Mouse (Mus musculus) neural tube, embryonic 12.5 days (tissue): ENCODE measurements around the gene Glcci1. TPM values are rescaled to one million over a fixed set of nuclear protein-coding genes. Genes with fewer than 3 reads are reported as not detected.

Source experiments
- ATAC-seq: fragments of 200-750 bp; cut with Nextera tagmentation; 2 replicates; pipeline ENCODE4 v1.8.0; 2017; ENCODE audit warnings: low read depth, mild to moderate bottlenecking, moderate TSS enrichment, moderate library complexity; ENCODE audit not compliant: low FRiP score
- H3K27ac ChIP-seq: fragments of 300-500 bp; sonication (generic); 2 replicates; pipeline ENCODE4 v1.5.1; 2016
- H3K27me3 ChIP-seq: fragments of 300-500 bp; sonication (generic); replicated peaks from 2 replicates; pipeline ENCODE4 v1.6.1; 2016; ENCODE audit warnings: mild to moderate bottlenecking
- H3K36me3 ChIP-seq: fragments of 300-500 bp; sonication (generic); 2 replicates; pipeline ENCODE4 v1.6.1; 2016; ENCODE audit warnings: mild to moderate bottlenecking
- H3K4me1 ChIP-seq: fragments of 300-500 bp; sonication (generic); 2 replicates; pipeline ENCODE4 v1.6.1; 2016
- H3K4me2 ChIP-seq: fragments of 300-500 bp; sonication (generic); replicated peaks from 2 replicates; pipeline ENCODE4 v1.6.1; 2016; ENCODE audit warnings: mild to moderate bottlenecking
- H3K4me3 ChIP-seq: fragments of 300-500 bp; sonication (generic); 2 replicates; pipeline ENCODE4 v1.5.1; 2016
- H3K9ac ChIP-seq: fragments of 300-500 bp; sonication (generic); 2 replicates; pipeline ENCODE4 v1.6.1; 2016; ENCODE audit warnings: mild to moderate bottlenecking
- H3K9me3 ChIP-seq: fragments of 300-500 bp; sonication (generic); 2 replicates; pipeline ENCODE4 v1.6.1; 2016; ENCODE audit warnings: mild to moderate bottlenecking
- WGBS: fragments of 180-500 bp; shearing (Covaris S2); methylation state at CpG from one replicate; pipeline ENCODE4 v1.1.7; 2016; 5-methylcytosine and 5-hydroxymethylcytosine counted together
- polyA plus RNA-seq: library from polyadenylated mRNA; unstranded; fragments of >200 nt; fragmentation: Nextera tagmentation; extraction: Ambion mirVana; gene quantifications from 2 replicates; pipeline ENCODE4 v1.2.1, GENCODE M21; 2016

Glcci1 gene
- polyA plus RNA-seq, 1 experiment from 2014 or later: 28.1 TPM

DNA sequence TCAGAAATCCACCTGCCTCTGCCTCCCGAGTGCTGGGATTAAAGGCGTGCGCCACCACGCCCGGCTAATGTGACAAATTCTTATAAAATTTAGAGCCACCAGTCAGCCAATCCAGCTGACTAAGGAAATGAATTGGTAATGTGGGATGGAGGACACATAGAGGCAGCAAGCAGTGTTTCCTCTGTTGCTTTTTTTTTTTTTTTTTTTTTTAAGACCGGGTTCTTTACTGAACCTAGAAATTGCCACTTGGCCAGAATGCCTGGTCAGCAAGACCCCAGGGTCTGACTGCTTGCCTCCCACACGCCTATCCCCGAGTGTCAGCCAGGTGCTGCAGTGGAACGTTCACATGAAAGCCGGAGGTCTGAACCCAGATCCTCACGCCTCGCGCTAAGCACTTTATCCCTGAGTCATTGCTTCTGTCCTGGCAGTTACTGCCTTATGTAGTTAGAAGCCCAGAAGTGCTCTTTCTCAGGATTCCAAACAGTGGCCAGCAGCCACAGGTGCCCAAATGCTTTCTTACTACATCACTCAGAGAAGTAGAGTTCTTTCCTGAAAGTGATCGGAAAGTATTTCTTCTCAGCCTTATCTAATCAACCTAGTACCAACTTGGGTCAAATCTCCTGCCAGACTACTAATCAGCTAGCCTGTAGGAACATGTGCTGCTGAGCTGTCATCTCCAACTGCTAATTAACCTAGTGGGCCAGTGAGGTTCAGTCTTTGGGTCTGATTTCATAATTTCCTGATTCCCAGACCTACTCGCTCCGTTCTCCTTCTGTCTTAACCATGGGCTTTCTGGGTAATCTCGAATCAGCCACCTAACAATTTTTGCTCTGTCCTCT lies 24.7 kb upstream of the Glcci1 start:
- no peaks in the 10 kb centered on the region for H3K36me3 ChIP-seq
- no peaks in the 10 kb centered on the region for H3K4me1 ChIP-seq
- no peak overlapping the region for H3K4me2 ChIP-seq
- H3K27ac ChIP-seq: no peak overlapping the region
- no peak overlapping the region for H3K9ac ChIP-seq
- WGBS: 93% methylated on average over 17 of the region's 17 CpGs
- no peaks in the 10 kb centered on the region for H3K9me3 ChIP-seq
- H3K27me3 ChIP-seq: no peaks in the 10 kb centered on the region
- no peak overlapping the region for H3K4me3 ChIP-seq
- ATAC-seq: no peak

GRCm38 (mm10) chr6:8485414-8486175 lies 23.8 kb upstream of the Glcci1 start:
- Histone ChIP-seq H3K36me3 (no peaks in the 10 kb centered on the region), H3K9ac (no peak overlapping the region), H3K4me1 (no peaks in the 10 kb centered on the region), H3K9me3 (no peaks in the 10 kb centered on the region), H3K4me3 (no peak overlapping the region), H3K27me3 (no peaks in the 10 kb centered on the region), H3K4me2 (no peak overlapping the region), H3K27ac (no peak overlapping the region)
- no peak for ATAC-seq
- 85% methylated on average over 16 of the region's 16 CpGs for WGBS

DNA sequence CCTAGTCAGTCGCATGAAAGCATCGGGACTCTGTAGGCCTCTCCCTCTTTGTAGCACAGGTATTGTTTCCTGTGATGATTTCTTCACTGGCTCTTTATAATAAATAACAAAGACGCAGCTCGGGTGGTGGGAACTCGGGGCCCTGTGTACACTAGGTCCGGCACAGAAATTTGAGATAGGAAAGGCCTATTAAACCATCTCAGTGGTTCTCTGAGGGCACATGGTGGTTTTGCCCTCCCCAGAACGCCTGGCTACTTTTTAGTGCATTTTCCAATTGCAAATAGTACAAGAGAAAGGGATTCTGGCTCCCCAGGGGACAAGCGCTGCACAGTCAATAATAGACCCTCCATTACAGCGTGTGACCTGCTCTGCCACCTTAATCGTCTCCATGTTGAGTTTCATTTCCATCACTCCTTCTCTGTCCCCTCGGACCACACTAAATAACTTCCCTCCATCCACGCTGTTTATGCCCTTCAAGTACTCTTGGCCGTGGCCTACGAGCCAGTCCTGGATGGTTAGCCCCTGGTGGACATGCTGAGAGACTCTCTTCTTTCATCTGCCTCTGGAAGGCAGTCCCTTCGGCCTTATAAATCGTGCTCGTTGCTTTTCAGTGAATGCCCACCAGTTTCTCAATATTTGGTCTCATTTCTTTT lies 22.9 kb upstream of the Glcci1 start:
- 79% methylated on average over 17 of the region's 17 CpGs for WGBS
- Histone ChIP-seq H3K36me3 (no peaks in the 10 kb centered on the region), H3K27me3 (no peaks in the 10 kb centered on the region), H3K4me2 (no peak overlapping the region), H3K4me3 (no peak overlapping the region), H3K27ac (no peak overlapping the region), H3K9me3 (no peaks in the 10 kb centered on the region), H3K9ac (no peak overlapping the region), H3K4me1 (no peaks in the 10 kb centered on the region)
- ATAC-seq: no peak

DNA sequence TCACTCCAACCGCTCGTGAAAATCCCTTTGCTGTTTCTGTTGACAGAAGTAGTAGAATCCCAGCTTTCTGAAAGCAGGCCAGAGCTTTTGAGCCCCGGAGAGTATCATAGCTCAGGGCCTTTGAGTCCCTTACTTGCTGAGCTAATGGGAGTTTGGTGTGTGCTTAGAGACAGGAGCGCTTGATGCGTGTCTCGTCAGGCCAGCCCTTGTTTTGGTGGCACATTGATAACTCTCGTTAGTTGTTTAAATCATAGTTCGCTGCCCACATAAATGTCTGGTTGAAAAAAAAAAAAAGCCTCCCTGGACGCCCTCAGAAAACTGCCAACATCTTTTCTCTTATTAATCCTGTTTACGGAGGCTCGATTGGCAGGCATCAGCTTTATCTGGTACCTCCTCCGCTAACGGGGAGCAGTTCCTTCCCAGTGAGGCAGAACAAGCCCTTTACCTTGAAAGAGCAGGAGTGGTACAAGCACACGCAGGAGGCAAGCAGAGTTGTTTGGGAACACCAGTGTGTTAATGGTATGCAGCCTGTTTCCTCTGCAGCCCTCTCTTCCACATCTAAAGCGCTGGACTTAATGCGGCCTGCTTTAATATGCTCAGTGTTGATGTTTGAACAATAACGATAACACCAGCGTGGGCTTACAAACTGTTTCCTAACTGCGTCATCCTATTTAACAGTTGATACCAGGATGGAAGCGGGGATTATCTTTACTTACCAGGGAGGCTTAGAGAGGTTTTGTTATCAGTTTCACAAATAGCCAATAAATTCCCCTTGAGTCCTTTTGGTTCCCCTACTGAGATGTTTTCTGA lies 22.2 kb upstream of the Glcci1 start:
- WGBS: 79% methylated on average over 20 of the region's 20 CpGs

GRCm38 (mm10) chr6:8488249-8488648 lies 21.2 kb upstream of the Glcci1 start:
- no peak overlapping the region for H3K9ac ChIP-seq
- no peaks in the 10 kb centered on the region for H3K36me3 ChIP-seq
- H3K4me3 ChIP-seq: no peak overlapping the region
- H3K27me3 ChIP-seq: no peaks in the 10 kb centered on the region
- H3K9me3 ChIP-seq: no peaks in the 10 kb centered on the region
- no peaks in the 10 kb centered on the region for H3K4me1 ChIP-seq
- no peak overlapping the region for H3K27ac ChIP-seq
- 77% methylated on average over 5 of the region's 5 CpGs for WGBS
- no peak for ATAC-seq
- no peak overlapping the region for H3K4me2 ChIP-seq

More for the DNA sequence above, 22.2 kb upstream of the Glcci1 start:
- no peak overlapping the region for H3K27ac ChIP-seq
- H3K36me3 ChIP-seq: no peaks in the 10 kb centered on the region
- no peak overlapping the region for H3K4me3 ChIP-seq
- H3K9ac ChIP-seq: no peak overlapping the region
- no peaks in the 10 kb centered on the region for H3K4me1 ChIP-seq
- ATAC-seq: no peak
- H3K27me3 ChIP-seq: no peaks in the 10 kb centered on the region
- no peak overlapping the region for H3K4me2 ChIP-seq
- H3K9me3 ChIP-seq: no peaks in the 10 kb centered on the region

GRCm38 (mm10) chr6:8489266-8489665 lies 20.1 kb upstream of the Glcci1 start:
- H3K27me3 ChIP-seq: no peaks in the 10 kb centered on the region
- no peak overlapping the region for H3K4me3 ChIP-seq
- no peak for ATAC-seq
- WGBS: 80% methylated on average over 7 of the region's 7 CpGs
- H3K9me3 ChIP-seq: no peaks in the 10 kb centered on the region
- no peak overlapping the region for H3K4me2 ChIP-seq
- H3K4me1 ChIP-seq: no peaks in the 10 kb centered on the region
- no peaks in the 10 kb centered on the region for H3K36me3 ChIP-seq
- H3K27ac ChIP-seq: no peak overlapping the region
- no peak overlapping the region for H3K9ac ChIP-seq

- H3K4me2 ChIP-seq: no peak overlapping the region
- no peak overlapping the region for H3K27ac ChIP-seq
- H3K9ac ChIP-seq: no peak overlapping the region
- no peak for ATAC-seq
- H3K4me3 ChIP-seq: no peak overlapping the region
- H3K36me3 ChIP-seq: no peaks in the 10 kb centered on the region
- H3K4me1 ChIP-seq: no peaks in the 10 kb centered on the region
- 90% methylated on average over 1 of the region's 1 CpGs for WGBS
- H3K27me3 ChIP-seq: no peaks in the 10 kb centered on the region
- no peaks in the 10 kb centered on the region for H3K9me3 ChIP-seq
Measured at GRCm38 (mm10) chr6:8489938-8490585, 19.3 kb upstream of the Glcci1 start.

- H3K9ac ChIP-seq: no peak overlapping the region
- no peaks in the 10 kb centered on the region for H3K4me1 ChIP-seq
- no peak overlapping the region for H3K4me3 ChIP-seq
- no peak overlapping the region for H3K27ac ChIP-seq
- H3K36me3 ChIP-seq: no peaks in the 10 kb centered on the region
- H3K9me3 ChIP-seq: no peaks in the 10 kb centered on the region
- H3K4me2 ChIP-seq: no peak overlapping the region
- H3K27me3 ChIP-seq: no peaks in the 10 kb centered on the region
- 94% methylated on average over 3 of the region's 3 CpGs for WGBS
- ATAC-seq: no peak
Measured at GRCm38 (mm10) chr6:8492248-8492647, 17.2 kb upstream of the Glcci1 start.

DNA sequence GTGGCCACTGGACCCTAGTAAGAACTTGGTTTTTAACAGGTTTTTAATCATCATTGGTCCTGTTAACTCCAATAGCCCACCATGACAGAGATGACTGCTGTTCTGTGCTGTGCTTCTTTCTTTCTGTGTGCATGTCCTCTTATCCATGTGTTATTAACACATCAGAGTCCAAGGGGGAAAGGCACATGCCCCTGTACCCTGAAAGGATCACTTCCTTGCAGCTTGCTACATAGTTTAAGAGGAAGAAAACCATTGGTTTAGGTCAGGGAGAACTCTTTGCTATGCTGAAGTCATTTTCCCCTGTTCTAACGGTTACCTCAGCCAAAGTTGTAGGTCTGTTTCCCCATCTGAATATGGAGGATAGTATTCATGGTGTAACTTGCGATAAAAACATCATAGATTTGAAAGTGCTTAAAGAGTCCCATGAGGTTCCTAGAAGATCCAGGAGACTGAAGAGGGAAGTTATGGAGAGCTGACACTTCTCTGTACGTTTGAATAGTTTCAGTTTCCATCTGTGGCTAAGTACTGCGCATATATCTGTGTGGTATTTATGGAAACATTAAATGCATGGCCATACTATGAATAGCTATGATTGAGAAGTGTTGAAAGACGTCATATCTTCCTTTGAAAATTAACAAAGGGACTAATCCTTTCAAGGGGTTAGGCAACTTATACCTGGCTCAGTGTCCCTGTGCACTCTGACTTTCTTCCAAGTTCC lies 14.1 kb upstream of the Glcci1 start:
- no peaks in the 10 kb centered on the region for H3K36me3 ChIP-seq
- H3K27ac ChIP-seq: no peak overlapping the region
- ATAC-seq: no peak
- H3K4me2 ChIP-seq: no peak overlapping the region
- H3K9ac ChIP-seq: no peak overlapping the region
- no peak overlapping the region for H3K4me3 ChIP-seq
- WGBS: 87% methylated on average over 5 of the region's 5 CpGs
- no peaks in the 10 kb centered on the region for H3K9me3 ChIP-seq
- no peaks in the 10 kb centered on the region for H3K4me1 ChIP-seq
- H3K27me3 ChIP-seq: no peaks in the 10 kb centered on the region

GRCm38 (mm10) chr6:8495827-8496222 lies 13.6 kb upstream of the Glcci1 start:
- Histone ChIP-seq H3K4me3 (no peak overlapping the region), H3K27me3 (no peaks in the 10 kb centered on the region), H3K4me2 (no peak overlapping the region), H3K4me1 (no peaks in the 10 kb centered on the region), H3K9me3 (no peaks in the 10 kb centered on the region), H3K36me3 (no peaks in the 10 kb centered on the region), H3K9ac (no peak overlapping the region), H3K27ac (no peak overlapping the region)
- 91% methylated on average over 4 of the region's 4 CpGs for WGBS
- no peak for ATAC-seq

GRCm38 (mm10) chr6:8497234-8497867 lies 12.0 kb upstream of the Glcci1 start:
- no peak overlapping the region for H3K4me3 ChIP-seq
- no peaks in the 10 kb centered on the region for H3K9me3 ChIP-seq
- no peak for ATAC-seq
- H3K27me3 ChIP-seq: no peaks in the 10 kb centered on the region
- no peak overlapping the region for H3K27ac ChIP-seq
- no peaks in the 10 kb centered on the region for H3K36me3 ChIP-seq
- H3K4me1 ChIP-seq: no peaks in the 10 kb centered on the region
- 78% methylated on average over 6 of the region's 6 CpGs for WGBS
- H3K4me2 ChIP-seq: no peak overlapping the region
- H3K9ac ChIP-seq: no peak overlapping the region
